Mouse (Mus musculus) kidney, adult 2 months (tissue): ENCODE results near the gene Adamts17.

Experiments
- CTCF ChIP-seq: fragments of 200-500 bp; conservative IDR thresholded peaks from 2 replicates; pipeline ENCODE4 v1.5.1; 2011; ENCODE audit warnings: low read depth, mild to moderate bottlenecking, control low read depth, low read length, moderate library complexity, mixed read lengths; ENCODE audit not compliant: insufficient read depth, insufficient read length
- POLR2A ChIP-seq: fragments of 200-500 bp; IDR thresholded peaks from one replicate; pipeline ENCODE4 v1.6.1; 2011; ENCODE audit warnings: low read depth, low read length, control low read depth

- TF ChIP-seq POLR2A (no peak), CTCF (no peak)
These were observed 262.0 kb downstream of the Adamts17 start for GRCm38 (mm10) chr7:67101418-67101973.
